Comparison of ENCODE assay signal across 13 mouse cellular contexts in genomic region chr10:117141939-117142552, GRCm38 (mm10). TPM values are rescaled to one million over a fixed set of nuclear protein-coding genes. Genes with fewer than 3 reads are reported as not detected.
DNase-seq lines count a peak whose midpoint lies in the region; ATAC-seq and TF ChIP-seq lines count a peak whose summit lies in the region.
"Had no signal": no experiment of that assay in that cellular context is flagged by ENCODE, and none has a peak within 500 bp of the region (broad histone marks: within the 10 kb centered on the region; RNA-seq: fewer than 3 reads in every experiment).

No protein-coding gene starts in this region.

- peaks cover 19% of the 10 kb centered on the region for H3K36me3 ChIP-seq in heart, adult 2 months (ENCODE audit: control insufficient read depth, insufficient read depth, low read length)
- H3K36me3 ChIP-seq in lung, postnatal 0 days (ENCODE audit: insufficient read depth, low read length) = no peaks in the 10 kb centered on the region
- H3K36me3 ChIP-seq in liver, postnatal 0 days (replicated peaks; ENCODE audit: insufficient read depth, low read length) = no peaks in the 10 kb centered on the region
- no peaks in the 10 kb centered on the region for H3K36me3 ChIP-seq in forebrain, postnatal 0 days (ENCODE audit: insufficient read depth)
- H3K36me3 ChIP-seq: stomach, embryonic 15.5 days had no signal

- H3K27me3 ChIP-seq in heart, adult 2 months (ENCODE audit: control insufficient read depth, insufficient read depth, low read length) = no peaks in the 10 kb centered on the region
- no peaks in the 10 kb centered on the region for H3K27me3 ChIP-seq in lung, postnatal 0 days (replicated peaks; ENCODE audit: insufficient read depth, low read length)
- no peaks in the 10 kb centered on the region for H3K27me3 ChIP-seq in liver, postnatal 0 days (ENCODE audit: insufficient read depth, low read length)
- H3K27me3 ChIP-seq in forebrain, postnatal 0 days (ENCODE audit: insufficient read depth, low read length) = no peaks in the 10 kb centered on the region
- H3K27me3 ChIP-seq: megakaryocyte, embryonic 14.5 days; stomach, embryonic 15.5 days had no signal

- WGBS in heart, adult 2 months = 47% methylated on average over 7 of the region's 7 CpGs
- WGBS in lung, postnatal 0 days = 75% methylated on average over 7 of the region's 7 CpGs
- 72% methylated on average over 7 of the region's 7 CpGs for WGBS in liver, postnatal 0 days (ENCODE audit: insufficient replicate concordance)
- WGBS in forebrain, postnatal 0 days = 65% methylated on average over 7 of the region's 7 CpGs

- no peaks in the 10 kb centered on the region for H3K9me3 ChIP-seq in lung, postnatal 0 days (ENCODE audit: low read length)
- H3K9me3 ChIP-seq in liver, postnatal 0 days (ENCODE audit: low read length) = no peaks in the 10 kb centered on the region
- no peaks in the 10 kb centered on the region for H3K9me3 ChIP-seq in forebrain, postnatal 0 days (ENCODE audit: low read length)
- H3K9me3 ChIP-seq: megakaryocyte, embryonic 14.5 days; stomach, embryonic 15.5 days had no signal

- peaks cover 25% of the 10 kb centered on the region for H3K4me1 ChIP-seq in heart, adult 2 months (ENCODE audit: control insufficient read depth, insufficient read depth, low read length)
- peaks cover 18% of the 10 kb centered on the region for H3K4me1 ChIP-seq in lung, postnatal 0 days (ENCODE audit: insufficient read depth, low read depth, low read length)
- peaks cover 42% of the 10 kb centered on the region for H3K4me1 ChIP-seq in liver, postnatal 0 days (ENCODE audit: insufficient read depth)
- no peaks in the 10 kb centered on the region for H3K4me1 ChIP-seq in forebrain, postnatal 0 days (ENCODE audit: insufficient read depth)

- no peak for TF ChIP-seq EP300 in heart, adult 2 months (IDR thresholded peaks at IDR 0.05; ENCODE audit: insufficient read depth, low read depth, low read length)
- TF ChIP-seq EP300 in lung, postnatal 0 days (IDR thresholded peaks at IDR 0.05) = no peak
- TF ChIP-seq EP300 in liver, postnatal 0 days (IDR thresholded peaks at IDR 0.05; ENCODE audit: low read depth) = no peak

- ATAC-seq in lung, postnatal 0 days = no peak
- ATAC-seq in activated CD4-positive, CD25-positive, alpha-beta regulatory T cell, adult 4 months = peak; percentile 27
- ATAC-seq in liver, postnatal 0 days = no peak
- ATAC-seq in forebrain, postnatal 0 days = no peak

- intact Hi-C loops in heart, adult 2 months (cut with DNase I) = loop anchor here (10.0 kb wide), 1 partner anchor 47 kb away; no protein-coding TSS in a partner anchor
- intact Hi-C loops in heart, postnatal 25 days (cut with DNase I) = no loop called here

- DNase-seq in heart, adult 2 months = no peak
- DNase-seq in heart, postnatal 25 days (ENCODE audit: low spot score) = no peak
- DNase-seq in lung, postnatal 0 days (ENCODE audit: low spot score) = peak; percentile 35
- no peak for DNase-seq in lung, postnatal 14 days
- DNase-seq in liver, postnatal 0 days = no peak
- no peak for DNase-seq in T-cell, adult 2 months (ENCODE audit: low spot score)
- no peak for DNase-seq in forebrain, postnatal 0 days
- DNase-seq: adrenal gland, postnatal 10 days; heart, postnatal 10 days; right cerebral cortex, postnatal 25 days had no signal

- peak; percentile 47 for TF ChIP-seq CTCF in heart, adult 2 months (IDR thresholded peaks at IDR 0.05)
- TF ChIP-seq CTCF in lung, postnatal 0 days (IDR thresholded peaks at IDR 0.05) = peak; percentile 45
- peak; percentile 33; the same call in 1 of the 2 replicates for TF ChIP-seq CTCF in liver, postnatal 0 days (IDR thresholded peaks at IDR 0.05; ENCODE audit: low read depth)
- no peak; the same call in 1 of the 2 replicates for TF ChIP-seq CTCF in forebrain, postnatal 0 days (IDR thresholded peaks at IDR 0.05; ENCODE audit: low read depth)

- H3K27ac ChIP-seq in heart, adult 2 months = no peak overlapping the region
- H3K27ac ChIP-seq in lung, postnatal 0 days (ENCODE audit: low read length) = no peak overlapping the region
- H3K27ac ChIP-seq in liver, postnatal 0 days (ENCODE audit: low read depth) = no peak overlapping the region
- no peak overlapping the region for H3K27ac ChIP-seq in forebrain, postnatal 0 days (ENCODE audit: low read depth, low read length)
- H3K27ac ChIP-seq: stomach, embryonic 15.5 days had no signal

- no peak overlapping the region for H3K4me3 ChIP-seq in heart, adult 2 months
- no peak overlapping the region for H3K4me3 ChIP-seq in lung, postnatal 0 days (ENCODE audit: low read depth, low read length)
- H3K4me3 ChIP-seq in liver, postnatal 0 days (ENCODE audit: low read depth, low read length) = no peak overlapping the region
- H3K4me3 ChIP-seq in forebrain, postnatal 0 days (ENCODE audit: low read depth, low read length) = no peak overlapping the region
- H3K4me3 ChIP-seq: megakaryocyte, embryonic 14.5 days; stomach, embryonic 15.5 days had no signal

- H3K79me2 ChIP-seq in heart, adult 2 months (replicated peaks; ENCODE audit: control insufficient read depth, insufficient read depth, low read length) = peaks cover 11% of the 10 kb centered on the region

- H3K9ac ChIP-seq in heart, adult 2 months (ENCODE audit: low read depth, low read length) = no peak overlapping the region
- H3K9ac ChIP-seq in lung, postnatal 0 days (replicated peaks; ENCODE audit: low read depth) = no peak overlapping the region
- no peak overlapping the region for H3K9ac ChIP-seq in liver, postnatal 0 days (replicated peaks)
- H3K9ac ChIP-seq in forebrain, postnatal 0 days = no peak overlapping the region
- H3K9ac ChIP-seq: stomach, embryonic 15.5 days had no signal

- no peak for TF ChIP-seq POLR2A in heart, adult 2 months (IDR thresholded peaks at IDR 0.05; ENCODE audit: insufficient read depth, low read depth, low read length)

- no peak overlapping the region for H3K4me2 ChIP-seq in lung, postnatal 0 days (replicated peaks; ENCODE audit: low read depth, low read length)
- H3K4me2 ChIP-seq in liver, postnatal 0 days (ENCODE audit: low read depth, low read length) = no peak overlapping the region
- H3K4me2 ChIP-seq in forebrain, postnatal 0 days (ENCODE audit: low read depth) = no peak overlapping the region
- H3K4me2 ChIP-seq: stomach, embryonic 15.5 days had no signal

RNA-seq across cellular contexts. Expression of gene Frs2, which starts 6.3 kb away (rescaled TPM):
- total RNA-seq in heart, adult 2 months (2021) = 10 to 100 TPM; 14.2 to 17.0 TPM
- polyA plus RNA-seq in heart, adult 2 months (2012; rRNA removed) = 13.4 and 26.0 TPM in 2 replicates
- 10 to 100 TPM; 16.3 to 17.1 TPM for total RNA-seq in heart, postnatal 25 days (2021)
- 18.8 and 21.9 TPM in 2 replicates for polyA plus RNA-seq in lung, postnatal 0 days (2015; fragmentation: Nextera tagmentation; extraction: Ambion mirVana)
- polyA plus RNA-seq in activated CD4-positive, CD25-positive, alpha-beta regulatory T cell, adult 4 months (2017; shearing (Covaris generic)) = 10 to 100 TPM in 1 of 2 experiments, 1 to 10 TPM in 1; 9.9 to 10.1 TPM
- polyA plus RNA-seq in liver, postnatal 0 days (2015; fragmentation: Nextera tagmentation; extraction: Ambion mirVana) = 7.7 and 8.0 TPM in 2 replicates
- 17.0 and 28.7 TPM in 2 replicates for total RNA-seq in forebrain, postnatal 0 days (2014; rRNA removed)
- polyA plus RNA-seq in forebrain, postnatal 0 days (2015; fragmentation: Nextera tagmentation; extraction: Ambion mirVana) = 11.3 and 17.2 TPM in 2 replicates
